Mouse (Mus musculus) heart, embryonic 15.5 days (tissue): ENCODE results near the gene Rpl35. TPM values are rescaled to one million over a fixed set of nuclear protein-coding genes. Genes with fewer than 3 reads are reported as not detected.

Source experiments
- ATAC-seq: fragments of 200-750 bp; cut with Nextera tagmentation; replicated peaks from 2 replicates; pipeline ENCODE4 v1.8.0; 2017; ENCODE audit warnings: low read depth, moderate TSS enrichment; ENCODE audit not compliant: insufficient number of reproducible peaks, insufficient read depth, low FRiP score
- H3K27ac ChIP-seq: fragments of 300-500 bp; sonication (generic); 2 replicates; pipeline ENCODE4 v1.5.1; 2015; ENCODE audit warnings: mild to moderate bottlenecking, inconsistent platforms
- H3K27me3 ChIP-seq: fragments of 300-500 bp; sonication (generic); 2 replicates; pipeline ENCODE4 v1.6.1; 2015; ENCODE audit warnings: inconsistent platforms
- H3K36me3 ChIP-seq: fragments of 300-500 bp; sonication (generic); 2 replicates; pipeline ENCODE4 v1.6.1; 2015; ENCODE audit warnings: mild to moderate bottlenecking, inconsistent platforms
- H3K4me1 ChIP-seq: fragments of 300-500 bp; sonication (generic); replicated peaks from 2 replicates; pipeline ENCODE4 v1.6.1; 2015; ENCODE audit warnings: inconsistent platforms
- H3K4me2 ChIP-seq: fragments of 300-500 bp; sonication (generic); 2 replicates; pipeline ENCODE4 v1.6.1; 2015; ENCODE audit warnings: inconsistent platforms, mild to moderate bottlenecking, moderate library complexity
- H3K4me3 ChIP-seq: fragments of 300-500 bp; sonication (generic); 2 replicates; pipeline ENCODE4 v1.5.1; 2015; ENCODE audit warnings: mild to moderate bottlenecking, inconsistent platforms
- H3K9ac ChIP-seq: fragments of 300-500 bp; sonication (generic); 2 replicates; pipeline ENCODE4 v1.6.1; 2015; ENCODE audit warnings: mild to moderate bottlenecking, inconsistent platforms
- H3K9me3 ChIP-seq: fragments of 300-500 bp; sonication (generic); replicated peaks from 2 replicates; pipeline ENCODE4 v1.6.1; 2016; ENCODE audit warnings: inconsistent platforms
- WGBS: fragments of 180-500 bp; shearing (Covaris S2); methylation state at CpG from one replicate; pipeline ENCODE4 v1.1.7; 2015; ENCODE audit warnings: mixed read lengths; 5-methylcytosine and 5-hydroxymethylcytosine counted together
- polyA plus RNA-seq: library from polyadenylated mRNA; unstranded; fragments of >200 nt; fragmentation: Nextera tagmentation; extraction: Ambion mirVana; gene quantifications from 2 replicates; pipeline ENCODE4 v1.2.1, GENCODE M21; 2015

The Rpl35 gene
- polyA plus RNA-seq, 1 experiment from 2014 or later, result 613 TPM

DNA sequence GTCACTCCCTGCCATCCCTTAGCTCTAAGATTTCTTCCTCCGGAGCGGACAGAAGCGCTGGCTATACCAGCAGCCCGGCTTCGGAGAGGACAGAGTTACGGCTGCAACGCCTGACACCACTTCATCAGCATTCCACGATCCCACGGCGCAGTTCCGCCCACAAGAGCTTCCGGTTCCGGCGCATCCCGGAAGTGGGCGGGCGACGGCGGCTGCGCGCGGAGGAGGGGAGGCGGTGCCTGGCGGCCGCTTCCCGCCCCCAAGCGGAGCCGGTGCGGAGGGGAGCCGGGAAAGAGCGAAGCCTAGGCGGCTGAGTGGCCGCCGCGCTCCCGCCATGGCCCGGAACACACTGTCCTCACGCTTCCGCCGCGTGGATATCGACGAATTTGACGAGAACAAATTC is 2.4 kb upstream of the Rpl35 start:
- H3K4me1 ChIP-seq, result peaks cover 54% of the 10 kb centered on the region
- WGBS, result under 1% methylated on average over 44 of the region's 44 CpGs

DNA sequence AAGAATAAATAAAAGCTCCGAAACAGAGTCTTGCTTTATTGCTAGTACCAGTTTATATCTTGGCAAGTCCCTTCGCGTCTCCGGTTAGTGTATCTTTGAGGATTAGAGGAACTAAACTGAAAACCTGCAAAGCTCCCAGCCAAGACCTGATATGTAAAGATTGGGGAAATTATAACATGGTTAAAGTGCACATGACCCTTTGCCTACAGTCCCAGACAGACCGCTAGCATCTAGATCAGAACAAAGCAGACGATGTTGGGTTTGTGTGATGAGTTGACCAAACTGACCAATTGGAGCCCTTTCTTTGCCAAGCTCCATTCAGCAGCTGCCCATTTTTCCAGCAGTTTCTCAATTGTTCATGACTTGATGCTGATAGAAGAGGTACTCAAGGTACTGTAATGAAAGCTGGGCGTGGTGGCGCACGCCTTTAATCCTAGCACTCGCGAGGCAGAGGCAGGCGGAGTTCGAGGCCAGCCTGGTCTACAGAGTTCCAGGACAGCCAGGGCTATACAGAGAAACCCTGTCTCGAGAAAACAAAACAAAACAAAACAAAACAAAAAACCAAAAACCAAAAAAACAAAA is 816 bp upstream of the Rpl35 start:
- H3K36me3 ChIP-seq, result peaks cover 24% of the 10 kb centered on the region
- peak overlapping the region; percentile 78 for H3K4me2 ChIP-seq
- 84% methylated on average over 14 of the region's 14 CpGs for WGBS
- H3K4me3 ChIP-seq, result peak overlapping the region; percentile 64
- no peaks in the 10 kb centered on the region for H3K27me3 ChIP-seq
- H3K4me1 ChIP-seq, result peaks cover 53% of the 10 kb centered on the region
- no peak overlapping the region for H3K9ac ChIP-seq
- ATAC-seq, result no peak
- no peaks in the 10 kb centered on the region for H3K9me3 ChIP-seq
- H3K27ac ChIP-seq, result no peak overlapping the region

More for the DNA sequence above, 2.4 kb upstream of the Rpl35 start:
- peaks cover 11% of the 10 kb centered on the region; the same call in 1 of the 2 replicates for H3K36me3 ChIP-seq
- peak; percentile 86 for ATAC-seq
- H3K27ac ChIP-seq, result peak overlapping the region; percentile 96
- H3K9ac ChIP-seq, result peak overlapping the region; percentile 96
- no peaks in the 10 kb centered on the region for H3K9me3 ChIP-seq
- no peaks in the 10 kb centered on the region for H3K27me3 ChIP-seq
- H3K4me3 ChIP-seq, result peak overlapping the region; percentile 95
- peak overlapping the region; percentile 92 for H3K4me2 ChIP-seq

DNA sequence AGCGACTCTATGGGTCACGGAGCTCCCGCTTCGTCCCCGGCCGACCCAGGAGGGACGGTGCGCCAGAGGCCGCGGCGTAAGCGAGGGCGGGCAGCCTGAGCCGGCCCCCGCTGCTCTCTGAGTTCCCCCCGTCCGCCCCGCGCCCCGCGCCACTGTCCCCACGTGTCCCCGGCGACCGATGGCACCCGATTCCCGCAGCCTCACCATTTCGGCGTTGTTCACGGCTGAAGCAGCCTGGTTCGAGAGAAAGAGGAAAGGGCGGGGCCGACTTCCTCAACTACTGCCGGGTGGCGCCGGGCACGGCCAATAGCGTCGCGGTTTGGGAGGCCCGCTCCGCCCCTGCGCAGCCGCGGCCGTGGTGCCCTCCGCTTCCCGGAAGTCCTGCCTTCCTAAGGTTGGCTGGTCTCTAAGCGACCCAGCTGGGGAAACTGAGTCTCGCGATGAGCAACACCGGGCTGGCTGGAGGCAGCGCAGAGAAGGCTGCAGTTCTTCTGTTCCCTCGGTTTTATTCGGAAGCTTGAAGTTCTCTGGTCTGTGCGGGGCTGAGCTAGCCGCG is 466 bp downstream of the Rpl35 start, which contains the start of gene Arpc5l:
Arpc5l (plus strand) TSS at position 469 of the 556 bp plus-strand sequence.
- Histone ChIP-seq H3K27ac (peak within 1 kb of the TSS; percentile 87), H3K4me2 (peak within 1 kb of the TSS; percentile 78), H3K27me3 (no peaks in the 10 kb centered on the region), H3K36me3 (peaks cover 37% of the 10 kb centered on the region), H3K4me3 (peak within 1 kb of the TSS; percentile 64), H3K9me3 (no peaks in the 10 kb centered on the region), H3K4me1 (peaks cover 46% of the 10 kb centered on the region), H3K9ac (peak within 1 kb of the TSS; percentile 76)
- under 1% methylated on average over 58 of the region's 58 CpGs for WGBS
- peak; percentile 85 for ATAC-seq

DNA sequence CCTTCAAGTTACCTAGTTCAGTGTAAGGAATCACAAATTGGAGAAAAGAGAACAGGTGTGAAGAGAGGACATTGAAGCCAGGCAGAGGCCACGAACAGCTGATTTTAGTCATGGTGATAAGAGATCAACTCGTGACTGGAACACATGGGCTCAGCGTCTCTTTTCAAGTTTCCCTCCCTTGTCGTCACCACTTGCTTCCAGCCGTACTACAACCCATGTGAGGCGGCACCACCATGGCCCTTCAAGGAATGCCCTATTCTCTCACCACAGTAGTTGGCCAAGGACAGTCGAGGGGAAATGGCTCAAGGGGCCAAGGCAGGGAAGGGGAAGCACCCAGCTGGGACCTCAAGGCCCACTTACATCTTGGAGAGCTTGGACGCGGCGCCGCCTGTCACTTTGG is 1.1 kb downstream of the Rpl35 start:
- Histone ChIP-seq H3K4me1 (peaks cover 42% of the 10 kb centered on the region), H3K9ac (peak overlapping the region; percentile 76), H3K27me3 (no peaks in the 10 kb centered on the region), H3K4me3 (peak overlapping the region; percentile 64), H3K27ac (peak overlapping the region; percentile 87), H3K4me2 (peak overlapping the region; percentile 78), H3K9me3 (no peaks in the 10 kb centered on the region), H3K36me3 (peaks cover 38% of the 10 kb centered on the region)
- WGBS, result 0% methylated on average over 11 of the region's 11 CpGs
- ATAC-seq, result no peak

DNA sequence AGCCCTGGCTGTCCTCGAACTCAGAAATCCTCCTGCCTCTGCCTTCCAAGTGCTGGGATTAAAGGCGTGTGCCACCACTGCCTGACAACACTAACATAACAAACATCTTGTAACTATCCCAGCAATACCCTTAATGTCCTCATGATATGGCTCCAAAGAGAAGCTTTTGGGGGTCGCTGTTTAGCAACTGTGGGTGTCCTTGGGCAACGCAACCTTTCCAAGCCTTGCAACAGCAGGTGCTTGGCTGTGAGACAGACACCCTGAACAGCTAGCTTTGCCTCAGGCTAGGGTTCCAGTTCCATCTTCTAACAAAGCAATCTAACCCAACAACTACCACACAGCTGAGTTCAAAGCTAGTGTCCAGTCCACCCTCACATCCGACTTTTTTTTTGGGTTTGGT is 1.9 kb downstream of the Rpl35 start:
- peak overlapping the region; percentile 76 for H3K9ac ChIP-seq
- H3K4me3 ChIP-seq, result peak overlapping the region; percentile 64
- peaks cover 38% of the 10 kb centered on the region for H3K36me3 ChIP-seq
- H3K4me1 ChIP-seq, result peaks cover 33% of the 10 kb centered on the region
- no peak for ATAC-seq
- H3K27me3 ChIP-seq, result no peaks in the 10 kb centered on the region
- peak overlapping the region; percentile 78 for H3K4me2 ChIP-seq
- 58% methylated on average over 5 of the region's 5 CpGs for WGBS
- H3K27ac ChIP-seq, result no peak overlapping the region
- no peaks in the 10 kb centered on the region for H3K9me3 ChIP-seq

DNA sequence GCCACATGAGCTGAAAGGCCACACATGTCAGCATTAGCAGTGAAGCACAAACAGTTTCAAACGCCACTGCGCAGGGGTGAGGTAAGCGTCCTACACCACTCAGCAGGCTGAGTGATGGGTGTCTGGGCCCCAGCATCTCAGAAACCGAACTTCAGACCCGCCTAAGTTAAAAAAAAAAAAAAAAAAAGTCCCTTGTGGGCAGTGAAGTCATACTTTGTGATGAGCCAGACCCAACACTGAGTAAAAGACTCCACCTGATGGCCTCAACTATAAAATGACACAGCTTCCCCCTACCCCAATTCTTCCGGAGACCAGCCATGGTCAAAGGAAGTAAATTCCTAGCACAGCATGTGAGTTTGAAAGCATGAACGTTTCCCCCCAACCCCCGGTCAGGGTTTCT is 2.3 kb downstream of the Rpl35 start:
- Histone ChIP-seq H3K27me3 (no peaks in the 10 kb centered on the region), H3K9ac (peak overlapping the region; percentile 76; the same call in 1 of the 2 replicates), H3K4me3 (peak overlapping the region; percentile 64), H3K4me1 (peaks cover 32% of the 10 kb centered on the region), H3K36me3 (peaks cover 38% of the 10 kb centered on the region), H3K9me3 (no peaks in the 10 kb centered on the region), H3K4me2 (peak overlapping the region; percentile 78), H3K27ac (no peak overlapping the region)
- WGBS, result 42% methylated on average over 8 of the region's 8 CpGs
- ATAC-seq, result no peak

DNA sequence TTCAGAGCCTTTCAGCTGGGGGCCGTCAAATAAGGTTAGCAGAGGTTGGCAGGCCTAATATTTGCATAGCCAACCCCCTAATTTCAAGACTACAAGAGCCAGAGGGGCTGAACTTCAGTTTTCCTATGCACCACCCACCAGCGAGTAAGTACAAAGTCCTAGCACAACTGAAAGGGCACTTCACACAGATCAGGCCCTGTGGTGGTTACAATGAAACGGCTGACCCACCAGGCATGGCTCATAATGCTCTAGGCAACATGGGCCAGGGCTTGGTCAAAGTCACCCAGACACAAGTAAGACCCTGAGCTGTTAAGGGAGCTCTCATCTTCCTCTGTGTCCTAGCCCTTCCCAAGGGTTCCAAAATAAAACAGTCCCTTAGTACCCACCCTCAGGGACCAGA is 3.6 kb downstream of the Rpl35 start:
- 82% methylated on average over 3 of the region's 3 CpGs for WGBS
- Histone ChIP-seq H3K9ac (no peak overlapping the region), H3K4me1 (peaks cover 36% of the 10 kb centered on the region), H3K4me2 (no peak overlapping the region), H3K27me3 (no peaks in the 10 kb centered on the region; the same call in 1 of the 2 replicates), H3K9me3 (no peaks in the 10 kb centered on the region), H3K4me3 (no peak overlapping the region), H3K36me3 (peaks cover 38% of the 10 kb centered on the region), H3K27ac (no peak overlapping the region)
- ATAC-seq, result no peak

DNA sequence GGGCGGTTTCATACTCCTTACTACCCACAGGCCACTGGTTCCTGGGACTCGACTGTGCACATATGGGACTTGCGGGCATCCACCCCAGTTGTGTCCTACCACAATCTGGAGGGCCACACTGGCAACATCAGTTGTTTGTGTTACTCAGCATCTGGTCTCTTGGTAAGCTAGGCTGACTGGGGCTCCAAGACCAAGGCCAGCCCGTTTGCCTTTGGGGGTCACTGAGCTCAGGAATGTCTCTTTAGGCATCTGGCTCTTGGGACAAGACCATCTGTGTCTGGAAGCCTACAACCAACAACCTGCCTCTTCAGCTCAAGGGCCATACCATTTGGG is 4.9 kb downstream of the Rpl35 start:
- H3K4me3 ChIP-seq, result no peak overlapping the region

DNA sequence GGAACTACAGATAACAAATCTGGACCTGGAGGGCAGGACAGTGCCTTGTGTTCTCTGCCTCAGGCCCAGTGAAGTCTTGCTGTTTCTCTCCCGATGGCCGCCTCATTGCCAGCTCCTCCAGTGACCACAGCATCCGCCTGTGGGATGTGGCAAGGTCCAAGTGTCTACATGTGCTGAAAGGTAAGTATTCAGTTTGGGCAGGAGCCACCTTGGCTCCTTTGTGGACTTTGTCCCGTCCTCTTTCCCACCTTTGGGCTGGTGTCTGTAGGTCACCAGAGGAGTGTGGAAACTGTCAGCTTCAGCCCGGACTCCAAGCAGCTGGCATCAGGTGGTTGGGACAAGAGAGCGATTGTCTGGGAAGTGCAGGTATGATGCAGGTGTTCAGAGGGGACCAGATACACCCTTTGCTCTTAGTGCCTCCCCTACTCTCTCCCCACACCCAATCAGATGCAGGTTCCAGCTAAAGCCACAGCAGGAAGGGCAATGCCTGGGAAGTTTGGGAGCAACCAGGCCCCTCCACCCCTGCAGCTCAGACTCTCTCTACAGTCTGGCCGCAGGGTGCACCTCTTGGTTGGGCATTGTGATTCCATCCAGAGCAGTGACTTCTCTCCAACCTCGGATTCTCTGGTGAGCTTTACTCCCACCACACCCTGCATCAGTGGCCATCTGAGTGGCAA is 5.4 kb downstream of the Rpl35 start:
- H3K4me3 ChIP-seq, result no peak overlapping the region
- 64% methylated on average over 8 of the region's 8 CpGs for WGBS
- no peak overlapping the region for H3K27ac ChIP-seq
- H3K4me2 ChIP-seq, result no peak overlapping the region
- H3K27me3 ChIP-seq, result no peaks in the 10 kb centered on the region; the same call in 1 of the 2 replicates
- ATAC-seq, result no peak
- H3K9me3 ChIP-seq, result no peaks in the 10 kb centered on the region
- peaks cover 27% of the 10 kb centered on the region for H3K4me1 ChIP-seq
- H3K9ac ChIP-seq, result no peak overlapping the region
- H3K36me3 ChIP-seq, result peaks cover 38% of the 10 kb centered on the region

More for the DNA sequence above, 4.9 kb downstream of the Rpl35 start:
- no peaks in the 10 kb centered on the region for H3K9me3 ChIP-seq
- no peak overlapping the region for H3K9ac ChIP-seq
- WGBS, result 77% methylated on average over 4 of the region's 4 CpGs
- H3K4me1 ChIP-seq, result peaks cover 27% of the 10 kb centered on the region
- H3K4me2 ChIP-seq, result no peak overlapping the region
- peaks cover 38% of the 10 kb centered on the region for H3K36me3 ChIP-seq
- H3K27ac ChIP-seq, result no peak overlapping the region
- ATAC-seq, result no peak
- no peaks in the 10 kb centered on the region; the same call in 1 of the 2 replicates for H3K27me3 ChIP-seq

DNA sequence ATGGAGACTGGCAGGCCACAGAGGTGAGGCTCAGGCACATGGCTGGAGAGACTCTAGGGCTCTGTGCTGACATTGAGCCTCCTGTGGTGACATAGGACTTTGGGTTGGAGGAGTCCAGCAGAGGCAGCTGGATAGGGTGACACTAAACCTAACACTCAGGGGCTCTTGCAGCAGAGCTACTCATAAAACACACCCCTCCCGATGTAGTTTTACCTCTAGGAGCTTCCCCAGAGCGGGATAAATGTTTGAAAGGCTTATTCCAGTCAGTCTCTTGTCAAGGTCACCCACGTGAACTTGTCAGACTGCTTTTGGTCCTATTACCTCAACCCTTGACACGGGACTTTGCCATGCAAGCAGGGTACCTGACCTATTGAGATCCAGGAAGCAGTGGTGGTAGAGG is 6.0 kb downstream of the Rpl35 start:
- no peak overlapping the region for H3K9ac ChIP-seq
- H3K4me1 ChIP-seq, result peaks cover 27% of the 10 kb centered on the region
- no peaks in the 10 kb centered on the region; the same call in 1 of the 2 replicates for H3K27me3 ChIP-seq
- no peak overlapping the region for H3K27ac ChIP-seq
- no peak for ATAC-seq
- 48% methylated on average over 4 of the region's 4 CpGs for WGBS
- H3K4me3 ChIP-seq, result no peak overlapping the region
- H3K36me3 ChIP-seq, result peaks cover 38% of the 10 kb centered on the region
- H3K9me3 ChIP-seq, result no peaks in the 10 kb centered on the region
- no peak overlapping the region for H3K4me2 ChIP-seq

DNA sequence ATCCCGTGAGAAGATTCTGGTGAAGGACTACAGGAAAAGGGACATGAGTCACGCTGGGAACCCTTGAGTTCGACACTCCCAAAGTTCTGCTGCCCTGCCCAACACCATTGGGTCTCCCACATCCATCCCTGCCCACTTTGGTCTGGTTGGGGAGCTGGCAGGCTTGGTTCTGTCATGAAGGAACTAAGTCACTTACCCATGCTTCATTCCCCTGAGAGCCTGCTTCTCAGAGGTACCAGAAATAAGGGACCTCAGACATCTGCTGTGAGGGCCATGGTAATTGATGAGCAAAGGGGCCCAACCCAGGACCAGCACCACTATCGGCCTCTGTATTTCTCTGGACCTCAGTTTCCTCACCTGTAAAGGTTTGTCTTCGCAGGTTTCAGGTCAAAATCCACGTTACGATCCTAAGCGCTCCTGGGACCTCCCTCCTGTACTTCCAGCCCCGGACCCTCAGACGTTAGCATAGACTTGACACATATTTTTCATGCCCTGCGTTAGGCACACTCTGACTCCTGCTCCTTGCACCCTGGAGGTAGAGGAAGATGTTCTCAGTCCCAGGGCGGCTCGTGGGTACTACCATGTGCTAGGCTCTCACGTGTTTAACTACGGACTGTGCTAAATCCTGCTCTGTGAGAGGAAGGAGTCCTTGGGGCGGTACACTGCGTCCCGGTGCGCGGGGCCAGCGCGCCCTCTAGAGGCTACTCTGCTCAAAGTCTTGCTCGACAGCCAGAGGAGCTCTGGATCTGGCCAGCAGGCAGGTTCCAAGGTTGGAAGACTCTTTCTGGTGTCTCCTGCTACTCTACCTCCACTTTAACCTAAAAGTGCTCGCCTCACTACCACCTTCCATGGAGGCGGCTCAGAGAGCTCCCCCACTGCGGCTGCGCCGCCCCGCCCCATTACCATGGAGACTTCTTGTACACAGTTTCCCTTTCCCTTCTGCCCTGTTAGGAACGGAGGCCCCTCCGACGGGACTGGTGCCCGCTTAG is 7.7 kb downstream of the Rpl35 start, which contains the start of gene Wdr38:
Wdr38 (plus strand) TSS at position 91 of the 989 bp plus-strand sequence.
- Histone ChIP-seq H3K4me3 (peak within 1 kb of the TSS; percentile 55), H3K27ac (peak within 1 kb of the TSS; percentile 55), H3K9me3 (no peaks in the 10 kb centered on the region), H3K4me1 (peaks cover 11% of the 10 kb centered on the region), H3K4me2 (peak within 1 kb of the TSS; percentile 60), H3K36me3 (peaks cover 27% of the 10 kb centered on the region), H3K9ac (peak within 1 kb of the TSS; percentile 44), H3K27me3 (no peaks in the 10 kb centered on the region; the same call in 1 of the 2 replicates)
- WGBS, result 10% methylated on average over 33 of the region's 33 CpGs
- peak; percentile 93 for ATAC-seq
